Mouse (Mus musculus): ENCODE data around the gene Sept7. TPM values are rescaled to one million over a fixed set of nuclear protein-coding genes. Genes with fewer than 3 reads are reported as not detected.
"Not testable (repeated sequence)": the region's sequence is repeated elsewhere in the genome, so short reads cannot be mapped to it uniquely, and the experiment has no call there.

The Sept7 gene
- polyA plus RNA-seq, 2 experiments = 32.6 to 86.3 TPM

DNA sequence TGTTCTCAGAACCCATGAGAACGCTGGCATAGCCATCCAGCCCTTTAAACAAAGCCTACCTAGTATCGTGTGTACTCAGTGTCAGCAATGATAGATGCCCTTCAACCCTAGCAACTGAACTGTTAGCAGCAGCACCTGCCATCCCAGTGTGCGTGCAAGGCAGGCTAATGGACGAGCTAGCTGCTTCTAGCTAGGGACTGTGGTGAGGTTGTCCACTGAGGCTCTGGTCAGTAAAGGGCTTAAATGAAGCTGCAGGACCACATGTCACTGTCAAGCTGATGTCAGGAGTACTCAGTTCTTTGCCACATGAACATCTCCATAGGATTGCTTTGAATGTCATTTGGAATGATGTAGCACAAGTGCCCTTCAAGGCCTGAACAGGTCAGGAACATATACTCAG is 62.1 kb downstream of the Sept7 start:
- ATAC-seq (ENCODE audit: insufficient read depth) = no peak
- Histone ChIP-seq H3K4me2 (ENCODE audit: low read depth) (no peak overlapping the region), H3K4me1 (replicated peaks; ENCODE audit: control insufficient read depth in 2 of 2, insufficient read depth in 2 of 2, low read length in 1 of 2) (no peaks in the 10 kb centered on the region), H3K36me3 (replicated peaks; ENCODE audit: control insufficient read depth, insufficient read depth, low read depth) (no peaks in the 10 kb centered on the region), H3K9ac (replicated peaks) (no peak overlapping the region), H3K27me3 (ENCODE audit: control insufficient read depth, insufficient read depth, low read length) (no peaks in the 10 kb centered on the region), H3K9me3 (ENCODE audit: control insufficient read depth, low read length) (no peaks in the 10 kb centered on the region), H3K27ac (no peak overlapping the region), H3K4me3 (ENCODE audit: insufficient read depth in 1 of 2, low read depth in 2 of 2, low read length in 2 of 2) (no peak overlapping the region)
- TF ChIP-seq EP300 (IDR thresholded peaks at IDR 0.05; ENCODE audit: low read depth) (no peak), CTCF (IDR thresholded peaks at IDR 0.05; ENCODE audit: low read depth) (no peak)
- WGBS (ENCODE audit: insufficient replicate concordance) = 76% methylated on average over 4 of the region's 4 CpGs
- DNase-seq (ENCODE audit: low read depth in 3 of 3, low spot score in 3 of 3) = no peak

DNA sequence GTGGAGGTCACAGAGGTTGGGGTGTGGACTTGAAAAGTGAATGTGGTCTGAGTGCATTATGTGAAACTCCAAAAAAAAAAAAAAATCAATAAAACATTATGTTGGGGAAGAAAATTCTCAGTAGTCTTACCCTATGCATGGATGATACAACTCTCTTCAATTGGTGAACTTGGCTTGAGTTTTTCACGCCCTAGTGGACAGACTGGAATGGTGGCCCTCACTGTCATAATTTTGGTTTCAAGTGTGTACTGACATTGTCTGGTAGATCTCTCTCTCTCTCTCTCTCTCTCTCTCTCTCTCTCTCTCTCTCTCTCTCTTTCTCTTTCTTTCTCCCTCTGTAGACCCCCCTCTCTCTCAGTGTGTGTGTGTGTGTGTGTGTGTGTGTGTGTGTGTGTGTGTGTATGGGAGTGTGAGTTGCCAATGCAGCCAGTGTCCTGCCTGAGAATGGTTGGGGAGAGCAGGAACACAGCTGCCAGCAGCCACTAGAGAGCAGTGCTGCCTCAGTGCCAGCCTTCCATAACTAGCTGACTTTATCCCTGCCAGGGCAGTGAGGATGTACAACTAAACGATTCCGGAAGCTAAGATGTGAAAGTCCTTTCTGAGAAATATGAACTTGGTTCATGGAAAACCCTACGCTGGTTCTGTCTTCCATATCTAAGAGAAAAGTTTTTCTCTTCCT is 65.7 kb downstream of the Sept7 start:
- Histone ChIP-seq H3K27ac (no peak overlapping the region), H3K4me1 (replicated peaks; ENCODE audit: control insufficient read depth in 2 of 2, insufficient read depth in 2 of 2, low read length in 1 of 2) (no peaks in the 10 kb centered on the region), H3K9ac (replicated peaks) (no peak overlapping the region), H3K36me3 (replicated peaks; ENCODE audit: control insufficient read depth, insufficient read depth, low read depth) (no peaks in the 10 kb centered on the region), H3K27me3 (ENCODE audit: control insufficient read depth, insufficient read depth, low read length) (no peaks in the 10 kb centered on the region), H3K9me3 (ENCODE audit: control insufficient read depth, low read length) (no peaks in the 10 kb centered on the region), H3K4me2 (ENCODE audit: low read depth) (no peak overlapping the region), H3K4me3 (ENCODE audit: insufficient read depth in 1 of 2, low read depth in 2 of 2, low read length in 2 of 2) (no peak overlapping the region)
- 46% methylated on average over 4 of the region's 4 CpGs for WGBS (ENCODE audit: insufficient replicate concordance)
- no peak for ATAC-seq (ENCODE audit: insufficient read depth)
- DNase-seq (ENCODE audit: low read depth in 3 of 3, low spot score in 3 of 3) = no peak
- TF ChIP-seq EP300 (IDR thresholded peaks at IDR 0.05; ENCODE audit: low read depth) (no peak), CTCF (IDR thresholded peaks at IDR 0.05; ENCODE audit: low read depth) (peak; percentile 65)

DNA sequence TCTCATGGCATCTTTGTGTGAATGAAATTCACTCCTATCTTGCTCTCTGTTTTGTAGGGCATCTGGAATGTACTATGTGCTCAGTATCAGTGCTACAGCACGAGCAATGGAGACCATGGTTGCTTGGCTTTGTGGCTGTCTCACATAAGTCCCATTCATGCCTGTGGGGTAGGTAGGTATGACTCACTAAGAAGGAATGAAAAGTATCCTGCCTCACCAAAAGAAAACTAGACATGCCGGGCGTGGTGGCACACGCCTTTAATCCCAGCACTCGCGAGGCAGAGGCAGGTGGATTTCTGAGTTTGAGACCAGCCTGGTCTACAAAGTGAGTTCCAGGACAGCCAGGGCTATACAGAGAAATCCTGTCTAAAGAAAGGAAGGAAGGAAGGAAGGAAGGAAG is 67.4 kb downstream of the Sept7 start:
- not testable (repeated sequence) for H3K36me3 ChIP-seq (replicated peaks; ENCODE audit: control insufficient read depth, insufficient read depth, low read depth); H3K4me1 ChIP-seq (replicated peaks; ENCODE audit: control insufficient read depth in 2 of 2, insufficient read depth in 2 of 2, low read length in 1 of 2); ATAC-seq (ENCODE audit: insufficient read depth); H3K4me2 ChIP-seq (ENCODE audit: low read depth); H3K27ac ChIP-seq; H3K27me3 ChIP-seq (ENCODE audit: control insufficient read depth, insufficient read depth, low read length); H3K9ac ChIP-seq (replicated peaks); H3K4me3 ChIP-seq (ENCODE audit: insufficient read depth in 1 of 2, low read depth in 2 of 2, low read length in 2 of 2); H3K9me3 ChIP-seq (ENCODE audit: control insufficient read depth, low read length); DNase-seq (ENCODE audit: low read depth in 3 of 3, low spot score in 3 of 3)
- WGBS (ENCODE audit: insufficient replicate concordance) = 72% methylated on average over 6 of the region's 6 CpGs

DNA sequence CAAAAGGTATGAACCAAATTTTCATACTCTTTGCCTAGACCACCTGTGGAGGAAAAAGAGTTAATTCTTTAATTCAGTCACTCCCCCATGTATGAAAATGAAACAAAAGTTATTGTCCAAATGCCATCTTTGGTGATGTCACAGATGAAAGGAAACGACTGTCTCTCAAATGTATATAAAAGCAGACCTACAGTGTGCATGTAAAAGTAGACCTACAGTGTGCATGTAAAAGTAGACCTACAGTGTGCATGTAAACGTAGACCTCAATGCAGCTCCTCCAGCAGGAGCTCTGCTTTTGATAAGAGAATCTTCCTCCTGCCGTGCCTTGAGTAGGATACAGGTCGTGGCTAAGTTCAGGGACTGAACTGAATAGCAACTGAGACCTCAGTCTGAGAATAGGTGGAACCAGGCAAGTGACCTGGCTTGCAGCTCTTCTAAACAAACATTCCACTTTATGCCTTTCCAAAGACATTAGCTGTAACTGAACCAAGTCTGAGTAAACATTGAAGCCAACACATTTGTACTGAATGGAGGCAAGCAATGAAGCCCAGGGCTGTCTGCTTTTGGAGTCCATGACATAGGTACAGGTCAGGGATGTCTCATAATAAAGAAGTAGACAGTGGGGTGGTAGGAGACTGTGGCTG is 75.6 kb downstream of the Sept7 start:
- H3K4me1 ChIP-seq (replicated peaks; ENCODE audit: control insufficient read depth in 2 of 2, insufficient read depth in 2 of 2, low read length in 1 of 2) = no peaks in the 10 kb centered on the region
- TF ChIP-seq EP300 (IDR thresholded peaks at IDR 0.05; ENCODE audit: low read depth) (no peak), CTCF (IDR thresholded peaks at IDR 0.05; ENCODE audit: low read depth) (no peak)
- no peak overlapping the region for H3K9ac ChIP-seq (replicated peaks)
- H3K36me3 ChIP-seq (replicated peaks; ENCODE audit: control insufficient read depth, insufficient read depth, low read depth) = no peaks in the 10 kb centered on the region
- no peaks in the 10 kb centered on the region for H3K9me3 ChIP-seq (ENCODE audit: control insufficient read depth, low read length)
- no peak for DNase-seq (ENCODE audit: low read depth in 3 of 3, low spot score in 3 of 3)
- ATAC-seq (ENCODE audit: insufficient read depth) = no peak
- no peak overlapping the region for H3K27ac ChIP-seq
- WGBS (ENCODE audit: insufficient replicate concordance) = 55% methylated on average over 4 of the region's 4 CpGs
- H3K4me3 ChIP-seq (ENCODE audit: insufficient read depth in 1 of 2, low read depth in 2 of 2, low read length in 2 of 2) = no peak overlapping the region
- H3K4me2 ChIP-seq (ENCODE audit: low read depth) = no peak overlapping the region
- H3K27me3 ChIP-seq (ENCODE audit: control insufficient read depth, insufficient read depth, low read length) = no peaks in the 10 kb centered on the region

DNA sequence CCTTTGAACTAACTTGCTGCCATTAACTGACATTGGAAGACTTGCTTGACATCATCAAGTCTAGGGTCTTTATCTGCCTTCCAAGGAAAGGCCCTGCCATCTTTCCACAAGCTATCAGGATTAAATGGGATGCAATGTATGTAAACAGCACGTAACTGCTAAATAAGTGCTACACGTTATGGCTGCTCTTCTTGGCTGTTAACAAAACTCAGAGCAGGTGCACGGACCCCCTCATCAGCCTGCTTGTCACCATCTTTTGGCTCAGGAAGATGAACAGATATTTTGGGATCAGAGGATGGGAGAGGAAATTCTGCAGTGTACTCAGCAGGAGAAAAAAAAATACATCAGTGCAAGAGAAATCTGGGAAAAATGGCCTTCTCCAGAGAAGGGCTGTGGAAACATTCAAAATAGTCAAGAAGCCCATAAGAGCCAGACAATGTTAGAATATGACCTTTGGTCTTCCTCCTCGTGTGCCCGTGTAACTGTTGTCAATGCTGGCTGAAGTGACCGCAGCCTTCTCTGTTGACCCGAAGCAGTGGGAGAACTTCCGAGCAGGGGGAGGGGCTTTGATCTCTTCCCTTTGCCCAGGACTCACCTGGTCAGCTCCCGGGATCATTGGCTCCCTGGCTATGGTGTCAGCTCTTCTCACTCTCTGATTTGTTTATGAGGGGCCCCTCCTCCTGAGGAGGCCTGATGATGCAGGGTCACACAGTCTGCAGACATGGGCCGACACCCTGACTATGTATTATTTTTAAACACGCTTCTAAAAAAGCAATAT is 76.9 kb downstream of the Sept7 start:
- no peak for DNase-seq (ENCODE audit: low read depth in 3 of 3, low spot score in 3 of 3)
- ATAC-seq (ENCODE audit: insufficient read depth) = no peak
- H3K9me3 ChIP-seq (ENCODE audit: control insufficient read depth, low read length) = no peaks in the 10 kb centered on the region
- no peak overlapping the region for H3K27ac ChIP-seq
- no peak for TF ChIP-seq EP300 (IDR thresholded peaks at IDR 0.05; ENCODE audit: low read depth)
- no peak for TF ChIP-seq CTCF (IDR thresholded peaks at IDR 0.05; ENCODE audit: low read depth)
- 60% methylated on average over 11 of the region's 11 CpGs for WGBS (ENCODE audit: insufficient replicate concordance)
- H3K4me3 ChIP-seq (ENCODE audit: insufficient read depth in 1 of 2, low read depth in 2 of 2, low read length in 2 of 2) = no peak overlapping the region
- no peaks in the 10 kb centered on the region for H3K27me3 ChIP-seq (ENCODE audit: control insufficient read depth, insufficient read depth, low read length)
- H3K4me2 ChIP-seq (ENCODE audit: low read depth) = no peak overlapping the region
- no peaks in the 10 kb centered on the region for H3K4me1 ChIP-seq (replicated peaks; ENCODE audit: control insufficient read depth in 2 of 2, insufficient read depth in 2 of 2, low read length in 1 of 2)
- no peaks in the 10 kb centered on the region for H3K36me3 ChIP-seq (replicated peaks; ENCODE audit: control insufficient read depth, insufficient read depth, low read depth)
- no peak overlapping the region for H3K9ac ChIP-seq (replicated peaks)
